Mouse (Mus musculus) thymus, adult 2 months (tissue): ENCODE results near the gene B3gnt3.

Experiments used
- CTCF ChIP-seq: fragments of 200-500 bp; IDR thresholded peaks from 2 replicates; pipeline ENCODE4 v1.5.1; 2012; ENCODE audit warnings: mild to moderate bottlenecking, control low read depth, low read length, moderate library complexity, borderline replicate concordance; ENCODE audit not compliant: control insufficient read depth, poor library complexity, insufficient read depth; ENCODE audit errors: extremely low read depth
- POLR2A ChIP-seq: fragments of 200-500 bp; IDR thresholded peaks from 2 replicates; pipeline ENCODE4 v1.6.1; 2012; ENCODE audit warnings: mild to moderate bottlenecking, low read length, control low read depth, moderate library complexity; ENCODE audit not compliant: control insufficient read depth, poor library complexity, insufficient read depth; ENCODE audit errors: extremely low read depth

DNA sequence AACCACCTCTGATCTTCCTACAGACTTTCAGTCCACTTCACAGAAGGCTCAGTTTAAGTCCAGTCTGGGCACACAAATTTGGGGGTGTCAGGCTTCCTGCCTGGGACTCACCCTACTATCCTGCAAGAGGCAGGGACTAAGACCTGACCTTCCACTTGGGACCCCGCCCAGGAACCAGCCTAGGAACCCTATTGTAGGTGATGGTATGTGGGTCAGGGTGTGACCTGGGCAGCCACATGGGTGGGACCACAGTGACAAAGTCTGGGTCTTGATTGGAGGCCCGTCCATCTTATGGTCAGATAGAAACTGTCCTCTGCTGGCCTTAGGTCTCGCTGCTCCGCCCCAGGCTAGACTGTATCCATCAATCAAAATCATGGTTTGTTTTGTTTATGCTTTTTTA is 22.8 kb upstream of the B3gnt3 start:
- TF ChIP-seq CTCF = no peak
- no peak for TF ChIP-seq POLR2A
